Mouse (Mus musculus) G1E (cell line): Measurements from ENCODE around the gene Ppp1r12b.

Source experiments
- CTCF ChIP-seq: IDR thresholded peaks from 2 replicates; pipeline ENCODE4 v1.5.1; 2012; ENCODE audit warnings: low read depth, low read length, inconsistent platforms, mixed read lengths
- GATA1 ChIP-seq: IDR thresholded peaks from 2 replicates; pipeline ENCODE4 v1.6.1; 2012; ENCODE audit warnings: borderline replicate concordance, low read length, inconsistent platforms, mixed read lengths
- TAL1 ChIP-seq: conservative IDR thresholded peaks from 2 replicates; pipeline ENCODE4 v1.6.1; 2012; ENCODE audit warnings: low read depth, low read length, inconsistent platforms, mixed read lengths

DNA sequence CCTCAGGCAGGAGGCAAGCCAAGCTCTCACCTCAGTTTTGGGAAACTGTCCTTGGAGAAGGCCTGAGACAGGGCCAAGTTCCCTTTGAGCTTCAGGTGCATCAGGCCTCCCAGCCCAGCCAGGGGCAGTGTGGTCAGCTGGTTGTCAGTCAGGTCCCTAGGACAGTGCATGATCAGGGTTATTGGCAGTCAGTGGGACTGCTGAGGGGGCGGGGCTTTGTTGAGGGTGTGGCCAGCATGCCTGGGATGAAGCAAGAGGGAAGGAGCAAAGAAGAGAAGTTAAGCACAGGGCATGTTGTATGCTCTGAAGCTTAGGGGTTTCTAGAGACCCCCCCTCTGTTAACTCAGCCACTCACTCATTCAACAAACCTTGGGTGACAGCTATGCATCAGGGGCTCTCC is 40.2 kb upstream of the Ppp1r12b start:
- TF ChIP-seq CTCF (no peak), TAL1 (no peak), GATA1 (no peak)
